Mouse (Mus musculus) embryonic fibroblast, embryonic 13.5 days (primary cell): ENCODE results near the gene Gm20425. TPM values are rescaled to one million over a fixed set of nuclear protein-coding genes. Genes with fewer than 3 reads are reported as not detected.

Experiments used
- H3K27ac ChIP-seq: 2 replicates; pipeline ENCODE4 v1.5.1; 2012; ENCODE audit warnings: low read length, control low read depth, inconsistent platforms; ENCODE audit not compliant: insufficient read depth
- H3K4me1 ChIP-seq: 2 replicates; pipeline ENCODE4 v1.6.1; 2011; ENCODE audit warnings: low read length; ENCODE audit not compliant: control insufficient read depth, insufficient read depth
- H3K4me3 ChIP-seq: 2 replicates; pipeline ENCODE4 v1.5.1; 2011; ENCODE audit warnings: mild to moderate bottlenecking, control low read depth, low read length; ENCODE audit not compliant: insufficient read depth
- CTCF ChIP-seq: IDR thresholded peaks from 2 replicates; pipeline ENCODE4 v1.5.1; 2011; ENCODE audit warnings: mild to moderate bottlenecking, control low read depth, low read length, moderate library complexity, borderline replicate concordance; ENCODE audit not compliant: insufficient read depth
- POLR2A ChIP-seq: IDR thresholded peaks from 2 replicates; pipeline ENCODE4 v1.6.1; 2011; ENCODE audit warnings: low read depth, mild to moderate bottlenecking, control low read depth, low read length, moderate library complexity
- polyA plus RNA-seq: library from polyadenylated mRNA; stranded (reverse); fragments of >200 nt; gene quantifications from 2 replicates; pipeline ENCODE4 v1.2.4, GENCODE M21; 2011; ENCODE audit warnings: low read depth; ENCODE audit not compliant: missing spikeins, insufficient read length

Gm20425 gene
- polyA plus RNA-seq, 1 experiment: 1.4 TPM

DNA sequence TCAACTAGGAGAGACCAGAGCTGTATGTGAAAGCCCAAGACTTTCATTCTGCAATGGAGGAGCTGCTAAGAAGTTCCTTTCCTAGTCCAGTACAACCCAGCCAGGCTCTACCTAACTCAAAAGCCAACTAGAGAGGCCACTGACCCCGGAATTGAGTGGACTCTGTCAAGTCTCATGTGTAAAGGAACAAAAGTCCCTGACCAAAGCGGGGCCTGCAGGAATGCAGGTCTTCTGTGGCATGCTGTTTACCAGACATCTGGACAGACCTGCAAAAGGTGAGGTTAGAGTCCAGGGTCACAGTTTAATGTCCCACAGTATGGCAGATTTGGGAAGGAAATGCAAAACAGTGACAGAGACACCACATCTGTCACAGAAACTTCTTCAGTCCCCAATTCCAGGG lies 11.1 kb upstream of the Gm20425 start:
- H3K27ac ChIP-seq: no peak overlapping the region
- no peaks in the 10 kb centered on the region for H3K4me1 ChIP-seq
- no peak overlapping the region for H3K4me3 ChIP-seq
- TF ChIP-seq CTCF (no peak), POLR2A (no peak)

DNA sequence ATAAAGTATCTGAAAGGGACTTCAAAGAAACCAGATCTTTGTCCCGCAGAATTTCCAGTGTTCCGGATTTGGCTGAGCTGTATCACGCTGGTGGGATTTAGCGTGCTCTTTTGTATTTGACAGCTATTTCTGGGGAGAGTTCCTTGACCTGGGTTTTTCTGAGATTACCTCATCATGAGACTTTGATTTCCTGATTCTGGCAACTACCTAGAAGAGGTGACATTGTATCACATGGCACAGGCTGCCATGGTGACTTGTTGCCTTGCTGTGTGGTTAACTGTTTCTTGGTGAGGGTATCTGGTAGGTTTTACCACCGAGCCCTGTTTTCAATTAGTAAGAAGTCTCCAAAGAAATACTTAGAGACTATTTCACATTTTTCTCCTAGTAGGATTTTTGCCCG lies 9.4 kb upstream of the Gm20425 start:
- Histone ChIP-seq H3K4me3 (no peak overlapping the region), H3K4me1 (no peaks in the 10 kb centered on the region), H3K27ac (no peak overlapping the region)
- TF ChIP-seq CTCF (no peak), POLR2A (no peak)

- Histone ChIP-seq H3K27ac (no peak overlapping the region), H3K4me1 (no peaks in the 10 kb centered on the region), H3K4me3 (no peak overlapping the region)
- TF ChIP-seq CTCF (no peak), POLR2A (no peak)
Measured at GRCm38 (mm10) chr9:103234565-103235165, 4.6 kb upstream of the Gm20425 start.

DNA sequence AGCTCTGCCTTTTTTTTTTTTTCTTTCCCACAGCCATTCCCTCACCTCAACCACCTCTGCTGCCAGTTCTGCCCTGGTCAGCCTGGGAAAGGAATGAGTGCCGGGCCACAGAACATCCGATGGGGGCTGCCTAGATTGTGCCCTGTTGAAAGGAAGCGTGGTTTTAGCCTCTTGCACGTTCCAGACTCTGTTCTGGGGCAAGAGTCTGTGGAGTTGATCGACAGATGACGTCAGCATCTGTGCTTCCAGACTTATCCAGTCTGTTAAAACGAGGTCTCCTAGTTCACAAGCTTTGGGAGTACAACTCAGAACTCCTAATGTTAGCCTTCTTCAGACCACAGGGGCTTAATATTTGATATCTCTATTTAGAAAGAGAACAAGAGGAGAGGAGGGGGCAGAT lies 4.0 kb upstream of the Gm20425 start:
- Histone ChIP-seq H3K27ac (no peak overlapping the region), H3K4me3 (no peak overlapping the region), H3K4me1 (no peaks in the 10 kb centered on the region)
- TF ChIP-seq CTCF (no peak), POLR2A (no peak)

DNA sequence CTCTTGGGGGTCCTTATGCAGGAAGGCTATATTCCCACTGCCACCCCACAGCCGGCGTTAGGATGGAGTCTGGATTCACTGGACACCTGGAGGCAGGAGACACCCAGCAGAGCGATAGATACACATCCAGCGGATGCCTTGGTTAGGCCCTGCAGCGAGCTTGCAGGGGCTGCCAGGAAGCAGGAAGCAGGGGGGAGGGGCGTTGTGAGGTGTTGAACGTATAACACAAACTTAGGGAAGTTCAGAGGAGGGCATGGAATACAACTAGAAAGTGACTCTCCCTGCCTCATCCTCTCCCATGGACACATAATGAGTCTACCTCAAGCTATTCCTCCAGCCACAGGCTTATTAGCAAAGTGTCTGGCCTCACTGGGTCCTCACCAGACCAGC lies 2.9 kb upstream of the Gm20425 start:
- TF ChIP-seq POLR2A: no peak
- no peak for TF ChIP-seq CTCF
- Histone ChIP-seq H3K4me3 (no peak overlapping the region), H3K4me1 (no peaks in the 10 kb centered on the region), H3K27ac (no peak overlapping the region)

DNA sequence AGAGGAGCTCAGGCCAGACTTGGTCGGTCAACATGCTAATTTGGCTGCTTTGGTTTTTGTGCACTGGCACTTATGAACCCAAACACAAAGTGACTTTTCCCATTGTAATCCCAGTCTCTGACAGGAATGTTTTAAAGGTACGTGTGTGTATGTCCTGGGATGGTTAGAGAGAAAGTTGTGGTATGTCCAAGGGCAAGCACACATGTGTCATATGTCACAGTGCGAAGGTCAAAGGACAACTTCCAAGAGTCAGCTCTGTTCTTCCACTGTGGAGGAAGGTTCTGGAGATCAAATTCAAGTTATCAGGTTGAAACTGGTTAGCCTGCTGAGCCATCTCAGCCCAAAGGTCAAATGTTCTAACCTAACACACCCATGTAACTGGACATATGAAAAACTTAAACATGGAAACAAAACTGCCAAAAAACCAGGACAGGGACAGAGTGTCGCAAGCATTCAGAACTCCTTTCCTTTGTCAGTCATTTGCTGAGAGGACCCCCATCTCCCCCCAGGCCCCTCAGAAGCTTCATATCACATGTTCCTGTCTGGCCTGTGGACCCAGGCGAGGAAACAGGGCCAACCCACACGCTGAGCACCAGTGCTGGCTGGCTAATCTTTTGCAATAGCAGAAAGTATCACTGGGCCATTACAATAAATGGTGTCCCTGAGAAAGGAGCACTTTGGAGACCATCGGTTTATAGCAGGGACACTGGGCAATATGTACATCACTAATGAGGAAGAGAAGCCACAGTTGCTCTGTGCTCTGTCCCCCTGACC lies 2.3 kb upstream of the Gm20425 start:
- Histone ChIP-seq H3K4me1 (no peaks in the 10 kb centered on the region), H3K4me3 (no peak overlapping the region), H3K27ac (no peak overlapping the region)
- no peak for TF ChIP-seq CTCF
- TF ChIP-seq POLR2A: no peak

DNA sequence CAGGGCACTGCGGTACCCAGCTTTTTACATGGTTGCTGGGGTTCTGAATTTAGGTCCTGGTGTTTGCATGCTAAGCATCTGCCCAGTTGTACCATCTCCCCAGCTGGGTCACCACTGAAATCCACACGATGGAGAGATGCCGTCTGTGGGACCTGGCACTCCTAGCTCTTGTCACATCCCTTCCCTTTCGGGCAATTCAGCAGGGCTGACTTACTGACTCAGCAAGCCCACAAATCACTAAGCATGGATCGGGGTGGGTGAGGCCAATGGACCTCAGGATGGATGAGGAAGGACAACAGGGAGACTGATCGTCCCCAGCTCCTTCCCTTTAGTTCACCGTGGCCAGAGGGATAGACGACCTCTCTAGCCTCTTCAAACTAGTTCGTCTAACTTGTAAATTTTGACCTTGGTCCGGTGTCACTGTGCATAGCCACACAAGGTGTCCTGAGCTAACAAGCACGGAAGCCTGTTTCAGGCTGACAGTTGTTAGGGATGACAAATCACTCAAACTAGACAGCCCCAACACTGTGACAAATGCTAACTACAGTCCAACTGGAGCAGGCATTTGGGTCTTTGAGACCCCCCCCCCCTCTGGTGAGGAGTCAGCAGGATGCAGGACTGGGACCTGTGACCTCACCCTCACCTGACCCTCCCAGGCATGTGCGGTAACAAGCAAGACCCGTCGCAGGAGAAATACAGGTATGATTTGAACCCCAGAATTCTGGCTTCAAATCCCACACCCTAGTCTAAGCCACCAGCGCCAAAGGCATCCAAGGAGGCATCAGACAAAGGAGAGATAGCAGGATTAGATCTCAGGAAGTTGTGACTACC lies 855 bp downstream of the Gm20425 start:
- no peaks in the 10 kb centered on the region for H3K4me1 ChIP-seq
- H3K4me3 ChIP-seq: no peak overlapping the region
- no peak overlapping the region for H3K27ac ChIP-seq
- no peak for TF ChIP-seq CTCF
- no peak for TF ChIP-seq POLR2A

DNA sequence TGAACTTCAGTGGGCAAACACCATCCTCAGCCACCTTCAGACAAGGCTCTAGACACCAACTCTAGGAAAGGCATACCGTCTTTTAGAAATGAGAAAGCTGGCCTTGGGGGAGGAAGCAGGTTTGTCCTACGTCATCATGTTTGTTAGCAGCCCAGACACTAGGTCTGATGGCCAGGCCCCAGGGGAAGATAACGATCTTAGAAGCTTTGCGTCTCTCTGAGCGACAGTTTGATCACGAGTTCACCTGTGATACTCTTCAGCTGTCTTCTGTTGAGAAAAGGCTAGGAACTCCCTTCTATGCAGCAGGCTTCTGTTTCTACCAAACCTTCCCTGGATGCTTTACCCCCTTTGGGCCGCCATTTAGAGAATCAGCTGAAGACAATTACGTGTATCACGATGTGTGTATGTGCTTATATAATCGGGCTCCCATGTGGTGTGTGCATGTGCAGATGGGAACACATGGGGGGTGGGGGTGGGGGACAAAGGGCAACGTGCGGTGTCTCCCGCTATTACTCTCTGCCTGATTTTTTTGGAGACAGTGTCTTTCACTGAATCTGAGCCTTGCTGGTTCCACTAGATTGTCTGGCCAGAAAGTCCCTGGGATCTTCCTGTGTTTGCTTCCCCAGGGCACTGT lies 1.6 kb downstream of the Gm20425 start:
- H3K4me3 ChIP-seq: no peak overlapping the region
- no peak overlapping the region for H3K27ac ChIP-seq
- TF ChIP-seq POLR2A (no peak), CTCF (no peak)
- H3K4me1 ChIP-seq: no peaks in the 10 kb centered on the region

- TF ChIP-seq POLR2A: no peak
- TF ChIP-seq CTCF: no peak
- H3K27ac ChIP-seq: no peak overlapping the region
- H3K4me3 ChIP-seq: no peak overlapping the region
- no peaks in the 10 kb centered on the region for H3K4me1 ChIP-seq
Measured at GRCm38 (mm10) chr9:103227760-103228159, 2.3 kb downstream of the Gm20425 start.

DNA sequence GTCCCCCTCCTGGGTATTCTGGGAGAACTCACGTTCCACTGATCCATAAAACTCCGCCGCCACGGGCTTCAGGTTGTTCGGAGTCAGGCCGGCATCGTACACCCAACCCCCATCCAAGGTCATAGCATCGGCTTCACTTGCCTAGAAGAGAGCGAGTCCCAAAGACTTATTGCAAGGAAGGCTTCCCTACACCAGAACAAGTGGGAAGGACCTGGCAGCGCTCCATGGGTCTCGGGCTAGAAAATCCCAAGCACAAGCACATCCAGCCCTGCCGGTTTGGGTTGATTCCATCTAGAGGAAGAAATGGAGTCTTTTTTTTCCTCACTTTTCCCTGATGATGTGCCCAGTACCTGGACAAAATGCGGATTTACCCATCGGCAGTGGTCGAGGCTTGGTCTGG lies 3.3 kb downstream of the Gm20425 start:
- Histone ChIP-seq H3K27ac (no peak overlapping the region), H3K4me1 (no peaks in the 10 kb centered on the region), H3K4me3 (no peak overlapping the region)
- TF ChIP-seq CTCF: no peak
- no peak for TF ChIP-seq POLR2A
